Mouse (Mus musculus) ES-Bruce4 (cell line): ENCODE measurements around the gene Magi2.

ENCODE experiments used
- CTCF ChIP-seq: IDR thresholded peaks from one replicate; pipeline ENCODE4 v1.8.1; 2011; ENCODE audit warnings: low read depth, low read length
- POLR2A ChIP-seq: IDR thresholded peaks from one replicate; pipeline ENCODE4 v1.8.1; 2011; ENCODE audit warnings: low read length; ENCODE audit not compliant: insufficient read depth

- TF ChIP-seq CTCF = no peak
- no peak for TF ChIP-seq POLR2A
These were observed 1048.8 kb downstream of the Magi2 start for GRCm38 (mm10) chr5:20275632-20276031.
